Mouse (Mus musculus) heart, adult 11 months (tissue): ENCODE data around the gene Cpsf4l.
"Not testable (repeated sequence)": the region's sequence is repeated elsewhere in the genome, so short reads cannot be mapped to it uniquely, and the experiment has no call there.

Experiments used
- DNase-seq: peaks from one replicate; pipeline ENCODE4 v3.0.0; 2022

The Cpsf4l gene

GRCm38 (mm10) chr11:113664279-113664678 is 45.5 kb downstream of the Cpsf4l start:
- no peak for DNase-seq

- DNase-seq, result peak; percentile 91
Measured at GRCm38 (mm10) chr11:113661835-113662351, 47.9 kb downstream of the Cpsf4l start.

GRCm38 (mm10) chr11:113660940-113661339 is 48.9 kb downstream of the Cpsf4l start:
- DNase-seq, result no peak

- DNase-seq, result not testable (repeated sequence)
Measured at GRCm38 (mm10) chr11:113660213-113660612, 49.6 kb downstream of the Cpsf4l start.

- no peak for DNase-seq
Measured at GRCm38 (mm10) chr11:113658763-113659162, 51.1 kb downstream of the Cpsf4l start.

GRCm38 (mm10) chr11:113658319-113658718 is 51.5 kb downstream of the Cpsf4l start:
- DNase-seq, result no peak

- no peak for DNase-seq
Measured at GRCm38 (mm10) chr11:113657221-113657620, 52.6 kb downstream of the Cpsf4l start.

GRCm38 (mm10) chr11:113656511-113656932 is 53.3 kb downstream of the Cpsf4l start:
- no peak for DNase-seq

- DNase-seq, result no peak
Measured at GRCm38 (mm10) chr11:113654561-113655270, 55.1 kb downstream of the Cpsf4l start.

- no peak for DNase-seq
Measured at GRCm38 (mm10) chr11:113654105-113654504, 55.7 kb downstream of the Cpsf4l start.

GRCm38 (mm10) chr11:113652516-113652915 is 57.3 kb downstream of the Cpsf4l start:
- no peak for DNase-seq

GRCm38 (mm10) chr11:113651907-113652273 is 57.9 kb downstream of the Cpsf4l start:
- DNase-seq, result peak; percentile 88

- DNase-seq, result peak; percentile 88
Measured at GRCm38 (mm10) chr11:113651206-113651906, 58.5 kb downstream of the Cpsf4l start.

GRCm38 (mm10) chr11:113649353-113650210 is 60.2 kb downstream of the Cpsf4l start, which contains the start of gene Slc39a11:
Slc39a11 (minus strand) TSS chr11:113650079.
- peak; percentile 97 for DNase-seq

GRCm38 (mm10) chr11:113648690-113649352 is 61.0 kb downstream of the Cpsf4l start, which contains the start of gene Cog1:
Cog1 (plus strand) TSS chr11:113649169.
- DNase-seq, result peak; percentile 94
